Mouse (Mus musculus): ENCODE data around the gene Hpd.
"Not testable (repeated sequence)": the region's sequence is repeated elsewhere in the genome, so short reads cannot be mapped to it uniquely, and the experiment has no call there.

Gene Hpd

GRCm38 (mm10) chr5:123182651-123183050 lies at the start of gene Hpd:
Hpd (minus strand) TSS chr5:123182727.
- DNase-seq: no peak

GRCm38 (mm10) chr5:123232180-123232579 lies 49.7 kb upstream of the Hpd start:
- no peak for DNase-seq

GRCm38 (mm10) chr5:123229296-123229695 lies 46.8 kb upstream of the Hpd start:
- no peak for DNase-seq

- DNase-seq: no peak
Observed at GRCm38 (mm10) chr5:123228524-123228922, 46.0 kb upstream of the Hpd start.

GRCm38 (mm10) chr5:123227762-123228523 lies 45.4 kb upstream of the Hpd start:
- peak; percentile 96 for DNase-seq

- DNase-seq: no peak
Observed at GRCm38 (mm10) chr5:123226851-123227250, 44.3 kb upstream of the Hpd start.

- not testable (repeated sequence) for DNase-seq
Observed at GRCm38 (mm10) chr5:123223861-123224260, 41.3 kb upstream of the Hpd start.

- no peak for DNase-seq
Observed at GRCm38 (mm10) chr5:123223051-123223410, 40.5 kb upstream of the Hpd start.

GRCm38 (mm10) chr5:123222346-123223050 lies 40.0 kb upstream of the Hpd start:
- DNase-seq: not testable (repeated sequence)

- DNase-seq: not testable (repeated sequence)
Observed at GRCm38 (mm10) chr5:123203591-123203990, 21.1 kb upstream of the Hpd start.

GRCm38 (mm10) chr5:123202771-123203170 lies 20.2 kb upstream of the Hpd start:
- DNase-seq: not testable (repeated sequence)

GRCm38 (mm10) chr5:123201987-123202386 lies 19.5 kb upstream of the Hpd start:
- no peak for DNase-seq

GRCm38 (mm10) chr5:123201523-123201892 lies 19.0 kb upstream of the Hpd start:
- DNase-seq: no peak

- not testable (repeated sequence) for DNase-seq
Observed at GRCm38 (mm10) chr5:123200816-123201522, 18.4 kb upstream of the Hpd start.

- no peak for DNase-seq
Observed at GRCm38 (mm10) chr5:123198523-123198922, 16.0 kb upstream of the Hpd start.

- DNase-seq: no peak
Observed at GRCm38 (mm10) chr5:123196746-123197145, 14.2 kb upstream of the Hpd start.

GRCm38 (mm10) chr5:123195500-123196000 lies 13.0 kb upstream of the Hpd start:
- DNase-seq: no peak

- DNase-seq: no peak
Observed at GRCm38 (mm10) chr5:123194856-123195255, 12.3 kb upstream of the Hpd start.

GRCm38 (mm10) chr5:123193436-123193835 lies 10.9 kb upstream of the Hpd start:
- no peak for DNase-seq

- no peak for DNase-seq
Observed at GRCm38 (mm10) chr5:123192606-123193150, 10.2 kb upstream of the Hpd start.

GRCm38 (mm10) chr5:123191427-123191826 lies 8.9 kb upstream of the Hpd start:
- no peak for DNase-seq

- DNase-seq: no peak
Observed at GRCm38 (mm10) chr5:123190912-123191311, 8.4 kb upstream of the Hpd start.

GRCm38 (mm10) chr5:123187306-123187705 lies 4.8 kb upstream of the Hpd start:
- no peak for DNase-seq
